Mouse (Mus musculus) lung, embryonic 15.5 days (tissue): Measurements from ENCODE around the gene Snrpe. TPM values are rescaled to one million over a fixed set of nuclear protein-coding genes. Genes with fewer than 3 reads are reported as not detected.

Source experiments
- ATAC-seq: fragments of 200-750 bp; cut with Nextera tagmentation; 2 replicates; pipeline ENCODE4 v1.8.0; 2017; ENCODE audit warnings: moderate number of reproducible peaks, borderline replicate concordance; ENCODE audit not compliant: low FRiP score, low TSS enrichment; ENCODE audit errors: extremely low read depth
- H3K27ac ChIP-seq: fragments of 300-500 bp; sonication (generic); 2 replicates; pipeline ENCODE4 v1.5.1; 2015; ENCODE audit warnings: moderate library complexity, mild to moderate bottlenecking, inconsistent platforms
- H3K27me3 ChIP-seq: fragments of 300-500 bp; sonication (generic); 2 replicates; pipeline ENCODE4 v1.6.1; 2015; ENCODE audit warnings: inconsistent platforms
- H3K36me3 ChIP-seq: fragments of 300-500 bp; sonication (generic); 2 replicates; pipeline ENCODE4 v1.6.1; 2015; ENCODE audit warnings: inconsistent platforms
- H3K4me1 ChIP-seq: fragments of 300-500 bp; sonication (generic); 2 replicates; pipeline ENCODE4 v1.6.1; 2015; ENCODE audit warnings: inconsistent platforms
- H3K4me2 ChIP-seq: fragments of 300-500 bp; sonication (generic); 2 replicates; pipeline ENCODE4 v1.6.1; 2015; ENCODE audit warnings: inconsistent platforms, mild to moderate bottlenecking, moderate library complexity
- H3K4me3 ChIP-seq: fragments of 300-500 bp; sonication (generic); 2 replicates; pipeline ENCODE4 v1.5.1; 2015; ENCODE audit warnings: mild to moderate bottlenecking, inconsistent platforms
- H3K9ac ChIP-seq: fragments of 300-500 bp; sonication (generic); 2 replicates; pipeline ENCODE4 v1.6.1; 2015; ENCODE audit warnings: inconsistent platforms
- H3K9me3 ChIP-seq: fragments of 300-500 bp; sonication (generic); 2 replicates; pipeline ENCODE4 v1.6.1; 2016; ENCODE audit warnings: inconsistent platforms
- WGBS: fragments of 180-500 bp; shearing (Covaris S2); methylation state at CpG from one replicate; pipeline ENCODE4 v1.1.7; 2015; 5-methylcytosine and 5-hydroxymethylcytosine counted together
- polyA plus RNA-seq: library from polyadenylated mRNA; unstranded; fragments of >200 nt; fragmentation: Nextera tagmentation; extraction: Ambion mirVana; gene quantifications from 2 replicates; pipeline ENCODE4 v1.2.1, GENCODE M21; 2015

The Snrpe gene
- polyA plus RNA-seq: 637 and 708 TPM in 2 replicates

DNA sequence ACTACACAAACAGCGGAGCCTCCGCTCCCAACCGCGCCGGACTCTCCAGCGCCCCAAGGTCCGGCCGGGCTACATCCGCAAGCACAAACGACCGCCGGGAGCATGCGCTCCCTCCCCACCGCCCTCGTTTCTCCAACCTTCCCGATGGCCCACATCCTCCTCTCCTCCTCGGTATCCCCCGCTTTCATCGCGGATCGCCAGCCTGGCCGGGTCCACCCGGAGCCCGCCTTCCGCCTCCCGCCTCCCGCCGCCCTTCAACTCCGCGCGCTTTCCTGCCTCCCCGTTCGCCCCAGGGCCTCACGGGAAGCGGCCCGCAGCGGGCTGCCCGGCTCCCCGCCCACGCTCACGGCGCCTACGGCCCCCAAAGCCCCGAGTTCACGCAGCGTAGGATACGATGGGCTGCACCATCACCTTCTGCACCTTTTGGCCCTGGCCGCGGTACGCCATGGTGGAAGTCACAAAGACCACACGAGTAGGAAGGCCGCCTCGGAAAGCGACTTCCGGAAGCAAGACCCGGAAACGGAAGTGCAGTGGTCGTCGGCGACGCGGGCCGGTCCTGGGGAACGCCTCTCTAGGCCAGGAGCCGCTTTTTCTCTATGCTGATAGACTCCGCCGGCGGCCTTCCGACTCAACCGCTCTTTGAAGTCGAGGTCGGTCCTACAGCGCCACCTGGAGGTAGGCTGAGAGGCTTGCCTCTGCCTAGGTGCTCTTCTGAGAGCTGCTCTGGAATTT is at the start of gene Snrpe:
Gene Snrpe, minus strand, starts transcription at position 521 of the 732 bp plus-strand sequence.
- peak; percentile 97 for ATAC-seq
- under 1% methylated on average over 73 of the region's 73 CpGs for WGBS
- Histone ChIP-seq H3K27me3 (no peaks in the 10 kb centered on the region), H3K4me3 (peak within 1 kb of the TSS; percentile 98), H3K36me3 (peaks cover 42% of the 10 kb centered on the region), H3K4me1 (peaks cover 11% of the 10 kb centered on the region; the same call in 1 of the 2 replicates), H3K4me2 (peak within 1 kb of the TSS; percentile 70), H3K9me3 (no peaks in the 10 kb centered on the region), H3K27ac (peak within 1 kb of the TSS; percentile 95), H3K9ac (peak within 1 kb of the TSS; percentile 98)

DNA sequence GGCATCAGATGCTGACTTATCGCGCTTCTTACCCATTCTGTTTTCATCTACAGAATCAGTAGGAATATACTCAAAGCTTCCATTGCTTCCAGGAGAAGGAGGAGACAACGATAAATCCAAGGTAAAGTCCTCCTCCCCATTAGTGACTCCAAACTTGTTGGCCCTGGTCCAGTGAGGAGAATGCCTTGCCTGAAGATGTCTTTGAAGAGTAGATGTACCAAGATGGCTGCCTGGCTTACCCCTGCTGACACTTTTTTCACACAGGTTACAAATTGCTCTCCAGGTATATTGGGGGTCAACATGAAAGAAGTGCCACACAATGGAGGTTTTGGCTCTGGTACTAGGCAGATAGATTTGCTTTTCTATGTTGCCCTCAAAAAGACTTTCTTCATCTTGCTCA is 48.8 kb upstream of the Snrpe start:
- H3K4me2 ChIP-seq: peak overlapping the region; percentile 75; the same call in 1 of the 2 replicates
- WGBS: 71% methylated on average over 3 of the region's 3 CpGs

GRCm38 (mm10) chr1:133656811-133657210 is 46.7 kb upstream of the Snrpe start:
- peaks cover 35% of the 10 kb centered on the region for H3K36me3 ChIP-seq
- H3K27me3 ChIP-seq: no peaks in the 10 kb centered on the region
- no peak overlapping the region for H3K9ac ChIP-seq
- H3K9me3 ChIP-seq: no peaks in the 10 kb centered on the region
- H3K4me3 ChIP-seq: no peak overlapping the region
- ATAC-seq: no peak
- WGBS: 49% methylated on average over 5 of the region's 5 CpGs
- H3K4me1 ChIP-seq: peaks cover 45% of the 10 kb centered on the region
- H3K27ac ChIP-seq: no peak overlapping the region
- 0 out of 2 replicates have a peak overlapping the region, but pooled peaks have one; percentile 2 for H3K4me2 ChIP-seq

More for the DNA sequence above, 48.8 kb upstream of the Snrpe start:
- peak overlapping the region; percentile 3; the same call in 1 of the 2 replicates for H3K4me3 ChIP-seq
- H3K27ac ChIP-seq: no peak overlapping the region
- peaks cover 43% of the 10 kb centered on the region for H3K4me1 ChIP-seq
- peaks cover 29% of the 10 kb centered on the region for H3K36me3 ChIP-seq
- ATAC-seq: no peak
- H3K9ac ChIP-seq: no peak overlapping the region
- no peaks in the 10 kb centered on the region for H3K9me3 ChIP-seq
- no peaks in the 10 kb centered on the region for H3K27me3 ChIP-seq

DNA sequence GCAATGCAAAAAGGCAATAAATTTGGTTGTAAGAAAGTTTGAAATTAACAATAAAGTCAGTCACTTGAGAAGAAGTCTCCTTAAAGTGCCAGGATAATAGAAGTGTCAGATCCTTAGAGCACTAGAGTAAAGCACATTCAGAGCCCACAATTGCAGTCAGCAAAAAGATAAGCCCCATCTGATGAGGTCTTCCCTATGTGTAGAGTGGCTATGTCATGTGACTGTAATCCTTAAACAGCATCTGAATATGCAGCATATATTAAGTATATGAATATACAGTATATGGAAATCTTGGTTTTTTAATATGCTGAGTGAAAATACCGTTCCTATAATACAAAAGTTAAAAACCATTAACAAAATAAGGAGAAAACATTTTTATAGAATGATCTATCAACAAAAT is 42.9 kb upstream of the Snrpe start:
- no peak overlapping the region for H3K27ac ChIP-seq
- peaks cover 24% of the 10 kb centered on the region for H3K36me3 ChIP-seq
- H3K4me2 ChIP-seq: no peak overlapping the region
- 93% methylated on average over 1 of the region's 1 CpGs for WGBS
- no peak overlapping the region for H3K4me3 ChIP-seq
- H3K9ac ChIP-seq: no peak overlapping the region
- H3K9me3 ChIP-seq: no peaks in the 10 kb centered on the region
- peaks cover 25% of the 10 kb centered on the region for H3K4me1 ChIP-seq
- no peak for ATAC-seq
- no peaks in the 10 kb centered on the region for H3K27me3 ChIP-seq

DNA sequence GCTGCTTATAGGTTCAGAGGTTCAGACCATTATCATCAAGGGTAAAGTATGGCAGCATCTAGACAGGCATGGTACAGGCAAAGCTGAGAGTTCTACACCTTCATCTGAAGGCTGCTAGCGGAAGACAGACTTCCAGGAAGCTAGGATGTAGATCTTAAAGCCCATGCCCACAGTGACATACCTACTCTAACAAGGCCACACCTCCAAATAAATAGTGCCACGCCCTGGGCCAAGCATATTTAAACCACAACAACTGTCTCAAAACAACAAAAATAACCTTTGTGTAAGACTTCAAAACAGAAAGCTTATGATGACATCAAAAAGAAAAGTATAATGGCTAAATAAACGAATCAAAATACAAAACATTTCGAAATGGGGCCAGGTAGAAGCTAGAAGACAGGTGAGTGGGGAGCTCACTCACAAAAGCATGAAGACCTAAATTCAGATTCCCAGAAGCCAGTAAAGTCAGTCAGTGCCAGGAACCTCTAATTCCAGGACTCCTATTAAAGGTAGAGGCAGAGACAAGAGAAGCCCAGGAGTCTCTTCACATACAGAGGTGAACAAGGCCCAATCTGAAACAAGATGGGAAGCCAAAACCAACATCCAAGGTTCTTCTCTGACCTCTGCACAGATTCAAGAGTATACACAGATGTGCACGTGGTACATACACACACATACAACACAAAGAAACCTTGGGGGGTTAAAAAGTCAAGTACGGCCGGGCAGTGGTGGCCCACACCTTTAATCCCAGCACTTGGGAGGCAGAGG is 40.4 kb upstream of the Snrpe start:
- H3K4me2 ChIP-seq: no peak overlapping the region
- H3K4me3 ChIP-seq: no peak overlapping the region
- H3K9me3 ChIP-seq: no peaks in the 10 kb centered on the region
- no peaks in the 10 kb centered on the region for H3K27me3 ChIP-seq
- no peak overlapping the region for H3K9ac ChIP-seq
- no peak for ATAC-seq
- H3K4me1 ChIP-seq: peaks cover 8% of the 10 kb centered on the region; the same call in 1 of the 2 replicates
- 90% methylated on average over 7 of the region's 7 CpGs for WGBS
- H3K27ac ChIP-seq: no peak overlapping the region
- peaks cover 27% of the 10 kb centered on the region for H3K36me3 ChIP-seq

DNA sequence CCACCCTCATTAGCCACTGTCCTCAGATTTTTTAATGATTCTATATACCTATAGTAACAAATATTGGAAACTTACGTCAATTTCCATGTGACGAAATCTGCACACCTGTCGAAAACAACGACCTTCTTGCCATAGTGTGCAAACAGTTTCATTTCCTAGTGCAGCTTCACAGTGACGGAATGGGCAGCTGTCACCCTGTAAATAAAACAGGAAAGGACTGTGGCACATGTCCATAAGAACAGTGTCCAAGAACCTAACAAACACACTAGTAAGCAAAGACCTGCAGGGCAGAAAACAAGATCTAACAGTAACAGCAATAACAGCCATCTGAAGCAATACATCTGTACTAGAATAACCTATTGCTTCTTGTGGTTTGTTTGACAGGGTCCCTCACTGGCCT is 35.6 kb upstream of the Snrpe start:
- ATAC-seq: no peak
- Histone ChIP-seq H3K27ac (no peak overlapping the region), H3K36me3 (peaks cover 62% of the 10 kb centered on the region), H3K4me1 (0 out of 2 replicates have a peak, but pooled peaks cover 3% of the 10 kb centered on the region), H3K4me2 (no peak overlapping the region), H3K9me3 (no peaks in the 10 kb centered on the region), H3K27me3 (no peaks in the 10 kb centered on the region), H3K9ac (no peak overlapping the region), H3K4me3 (no peak overlapping the region)
- 87% methylated on average over 5 of the region's 5 CpGs for WGBS

- 93% methylated on average over 2 of the region's 2 CpGs for WGBS
- Histone ChIP-seq H3K9ac (no peak overlapping the region), H3K9me3 (no peaks in the 10 kb centered on the region), H3K4me1 (0 out of 2 replicates have a peak, but pooled peaks cover 3% of the 10 kb centered on the region), H3K36me3 (peaks cover 94% of the 10 kb centered on the region), H3K27me3 (no peaks in the 10 kb centered on the region), H3K27ac (no peak overlapping the region), H3K4me2 (no peak overlapping the region), H3K4me3 (no peak overlapping the region)
- no peak for ATAC-seq
These were observed 31.1 kb upstream of the Snrpe start for GRCm38 (mm10) chr1:133641163-133641562.

DNA sequence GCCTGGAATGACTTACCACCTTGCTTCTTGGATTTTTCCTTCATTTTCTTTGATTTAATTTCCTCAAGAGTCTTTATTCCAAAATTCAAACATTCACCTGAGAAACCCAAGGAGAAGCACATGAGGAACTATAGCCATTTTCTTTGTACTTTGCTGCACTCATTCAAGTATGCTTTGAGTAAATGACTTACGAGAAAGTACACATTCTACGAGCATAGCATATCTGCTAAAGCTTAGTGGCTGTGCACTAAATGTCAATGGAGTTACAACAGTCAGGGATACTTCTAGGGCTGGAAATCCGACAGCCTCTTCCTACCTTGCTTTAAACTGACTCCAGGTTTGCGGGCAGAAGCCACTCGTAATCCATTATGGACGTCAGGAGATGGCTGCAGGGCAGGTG is 28.4 kb upstream of the Snrpe start:
- H3K4me2 ChIP-seq: no peak overlapping the region
- ATAC-seq: no peak
- H3K4me3 ChIP-seq: no peak overlapping the region
- H3K36me3 ChIP-seq: peaks cover 89% of the 10 kb centered on the region
- peak overlapping the region; percentile 57; the same call in 1 of the 2 replicates for H3K27ac ChIP-seq
- H3K4me1 ChIP-seq: 0 out of 2 replicates have a peak, but pooled peaks cover 3% of the 10 kb centered on the region
- no peaks in the 10 kb centered on the region for H3K27me3 ChIP-seq
- WGBS: 64% methylated on average over 6 of the region's 6 CpGs
- H3K9me3 ChIP-seq: no peaks in the 10 kb centered on the region
- H3K9ac ChIP-seq: no peak overlapping the region

DNA sequence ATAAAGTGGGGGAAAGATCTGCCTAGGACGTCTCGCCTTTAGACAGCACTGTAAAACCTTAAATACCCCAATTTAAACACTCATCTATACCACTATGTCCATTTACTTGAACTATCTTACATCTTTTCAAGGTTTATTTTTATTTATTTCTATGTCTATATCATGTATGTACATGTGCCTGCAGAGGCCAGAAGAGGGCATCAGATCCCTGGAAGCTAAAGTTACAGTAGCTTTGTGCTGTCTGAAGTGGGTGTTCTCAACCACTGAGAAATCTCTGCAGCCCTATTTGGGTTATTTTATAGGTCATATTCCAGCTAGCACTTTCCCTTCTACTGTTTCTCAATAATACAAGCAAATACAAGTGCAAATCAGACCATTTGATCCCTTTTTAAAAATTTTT is 22.1 kb upstream of the Snrpe start:
- H3K27me3 ChIP-seq: no peaks in the 10 kb centered on the region
- no peaks in the 10 kb centered on the region for H3K9me3 ChIP-seq
- ATAC-seq: no peak
- H3K4me2 ChIP-seq: no peak overlapping the region
- 0 out of 2 replicates have a peak, but pooled peaks cover under 1% of the 10 kb centered on the region for H3K4me1 ChIP-seq
- no peak overlapping the region for H3K4me3 ChIP-seq
- peaks cover 81% of the 10 kb centered on the region for H3K36me3 ChIP-seq
- no peak overlapping the region for H3K27ac ChIP-seq
- 86% methylated on average over 2 of the region's 2 CpGs for WGBS
- H3K9ac ChIP-seq: no peak overlapping the region

GRCm38 (mm10) chr1:133625052-133625451 is 15.0 kb upstream of the Snrpe start:
- H3K9me3 ChIP-seq: no peaks in the 10 kb centered on the region
- peaks cover 80% of the 10 kb centered on the region for H3K36me3 ChIP-seq
- H3K27me3 ChIP-seq: no peaks in the 10 kb centered on the region
- no peak overlapping the region for H3K27ac ChIP-seq
- H3K4me2 ChIP-seq: no peak overlapping the region
- no peak overlapping the region for H3K4me3 ChIP-seq
- H3K9ac ChIP-seq: no peak overlapping the region
- ATAC-seq: no peak
- no peaks in the 10 kb centered on the region for H3K4me1 ChIP-seq
- 61% methylated on average over 2 of the region's 2 CpGs for WGBS

- no peaks in the 10 kb centered on the region for H3K4me1 ChIP-seq
- no peaks in the 10 kb centered on the region for H3K27me3 ChIP-seq
- no peaks in the 10 kb centered on the region for H3K9me3 ChIP-seq
- 70% methylated on average over 8 of the region's 8 CpGs for WGBS
- H3K4me3 ChIP-seq: no peak overlapping the region
- no peak overlapping the region for H3K9ac ChIP-seq
- ATAC-seq: no peak
- peaks cover 49% of the 10 kb centered on the region for H3K36me3 ChIP-seq
- H3K4me2 ChIP-seq: no peak overlapping the region
- no peak overlapping the region for H3K27ac ChIP-seq
These were observed 8.2 kb upstream of the Snrpe start for GRCm38 (mm10) chr1:133618311-133618710.

DNA sequence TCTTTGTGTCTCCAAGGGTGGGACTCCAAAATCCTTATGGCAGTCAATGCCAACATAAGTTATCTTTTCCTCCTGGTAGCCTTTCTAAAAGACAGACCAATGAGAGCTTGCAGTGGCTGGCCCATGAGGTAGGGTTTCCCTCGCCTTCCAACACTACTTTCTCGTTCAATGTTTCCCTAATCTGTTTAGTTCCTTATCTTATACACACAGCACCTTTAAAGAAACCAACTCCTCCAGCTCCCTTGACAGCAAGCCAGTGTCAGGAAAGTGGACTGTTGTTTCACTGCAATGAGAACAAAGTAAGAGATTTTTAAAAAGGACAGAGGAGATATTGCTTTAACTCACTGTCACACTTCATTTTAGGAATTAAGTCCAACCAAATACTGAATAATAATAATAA is 7.8 kb upstream of the Snrpe start:
- Histone ChIP-seq H3K27me3 (no peaks in the 10 kb centered on the region), H3K4me3 (no peak overlapping the region), H3K9me3 (no peaks in the 10 kb centered on the region), H3K4me2 (no peak overlapping the region), H3K4me1 (no peaks in the 10 kb centered on the region), H3K36me3 (peaks cover 45% of the 10 kb centered on the region), H3K27ac (no peak overlapping the region), H3K9ac (no peak overlapping the region)
- no peak for ATAC-seq
- 37% methylated on average over 2 of the region's 2 CpGs for WGBS
